Comparison of ENCODE assay signal across 13 mouse cellular contexts in the genomic region with DNA sequence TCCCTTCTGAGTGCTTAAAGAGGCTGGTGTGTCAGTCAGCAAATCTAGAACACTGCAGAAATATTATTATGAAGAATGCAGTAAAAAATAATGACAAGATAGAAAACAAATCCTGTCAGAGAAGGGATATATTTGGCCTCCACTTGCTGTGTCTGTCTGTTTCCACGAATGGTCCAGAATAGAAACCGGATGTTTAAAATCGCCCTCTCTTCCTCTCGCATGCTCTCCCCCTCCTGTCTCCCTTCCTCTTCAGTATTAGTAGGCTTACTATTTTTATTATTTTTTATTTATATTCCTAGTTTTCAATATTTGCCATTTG.
DNase-seq lines count a peak whose midpoint lies in the region; ATAC-seq lines count a peak whose summit lies in the region.
"Had no signal": no experiment of that assay in that cellular context is flagged by ENCODE, and none has a peak within 500 bp of the region (broad histone marks: within the 10 kb centered on the region; RNA-seq: fewer than 3 reads in every experiment).

No protein-coding gene starts in this region.

- no peak for ATAC-seq in lung, embryonic 15.5 days (ENCODE audit: borderline replicate concordance, extremely low read depth, low FRiP score, low TSS enrichment)
- ATAC-seq in forebrain, embryonic 15.5 days (replicated peaks) = no peak
- no peak for ATAC-seq in hindbrain, embryonic 12.5 days (ENCODE audit: low FRiP score)
- 0 out of 2 replicates have a peak, but pooled peaks have one; percentile 33 for ATAC-seq in midbrain, embryonic 15.5 days (replicated peaks)

- H3K27ac ChIP-seq in lung, embryonic 15.5 days = peak overlapping the region; percentile 53
- H3K27ac ChIP-seq in forebrain, embryonic 15.5 days (replicated peaks) = peak overlapping the region; percentile 67
- H3K27ac ChIP-seq in hindbrain, embryonic 12.5 days = peak overlapping the region; percentile 13
- H3K27ac ChIP-seq in midbrain, embryonic 15.5 days = peak overlapping the region; percentile 45; the same call in 1 of the 2 replicates
- H3K27ac ChIP-seq: limb, embryonic 13.5 days; neural tube, embryonic 12.5 days had no signal

- H3K4me2 ChIP-seq in lung, embryonic 15.5 days = no peak overlapping the region
- no peak overlapping the region for H3K4me2 ChIP-seq in forebrain, embryonic 15.5 days (replicated peaks)
- H3K4me2 ChIP-seq in hindbrain, embryonic 12.5 days (replicated peaks) = no peak overlapping the region
- no peak overlapping the region for H3K4me2 ChIP-seq in midbrain, embryonic 15.5 days
- H3K4me2 ChIP-seq: limb, embryonic 13.5 days; neural tube, embryonic 12.5 days had no signal

- no peak overlapping the region for H3K9ac ChIP-seq in lung, embryonic 15.5 days
- H3K9ac ChIP-seq in forebrain, embryonic 15.5 days (replicated peaks) = no peak overlapping the region
- H3K9ac ChIP-seq in hindbrain, embryonic 12.5 days = no peak overlapping the region
- H3K9ac ChIP-seq in midbrain, embryonic 15.5 days = no peak overlapping the region
- H3K9ac ChIP-seq: neural tube, embryonic 12.5 days had no signal

- H3K9me3 ChIP-seq in lung, embryonic 15.5 days = no peaks in the 10 kb centered on the region
- no peaks in the 10 kb centered on the region for H3K9me3 ChIP-seq in forebrain, embryonic 15.5 days
- no peaks in the 10 kb centered on the region for H3K9me3 ChIP-seq in hindbrain, embryonic 12.5 days (replicated peaks)
- no peaks in the 10 kb centered on the region for H3K9me3 ChIP-seq in midbrain, embryonic 15.5 days
- H3K9me3 ChIP-seq: G1E; limb, embryonic 13.5 days; neural tube, embryonic 12.5 days had no signal

- H3K36me3 ChIP-seq in lung, embryonic 15.5 days = no peaks in the 10 kb centered on the region
- H3K36me3 ChIP-seq in forebrain, embryonic 15.5 days = no peaks in the 10 kb centered on the region
- no peaks in the 10 kb centered on the region for H3K36me3 ChIP-seq in hindbrain, embryonic 12.5 days
- no peaks in the 10 kb centered on the region for H3K36me3 ChIP-seq in midbrain, embryonic 15.5 days (replicated peaks)
- H3K36me3 ChIP-seq: limb, embryonic 13.5 days; neural tube, embryonic 12.5 days had no signal

- WGBS in lung, embryonic 15.5 days = 64% methylated on average over 4 of the region's 4 CpGs
- WGBS in forebrain, embryonic 15.5 days = 84% methylated on average over 4 of the region's 4 CpGs
- 83% methylated on average over 4 of the region's 4 CpGs for WGBS in hindbrain, embryonic 12.5 days
- WGBS in midbrain, embryonic 15.5 days = 64% methylated on average over 4 of the region's 4 CpGs

- DNase-seq in lung, postnatal 10 days = no peak
- DNase-seq in urinary bladder, postnatal 4 days (ENCODE audit: low spot score in 2 of 2) = no peak
- DNase-seq in liver = no peak
- DNase-seq: adrenal gland, adult 2 months; cerebellum, adult 8-10 months; kidney, adult 8-10 months had no signal

- no peaks in the 10 kb centered on the region for H3K27me3 ChIP-seq in lung, embryonic 15.5 days
- H3K27me3 ChIP-seq in forebrain, embryonic 15.5 days = no peaks in the 10 kb centered on the region
- no peaks in the 10 kb centered on the region for H3K27me3 ChIP-seq in hindbrain, embryonic 12.5 days
- no peaks in the 10 kb centered on the region for H3K27me3 ChIP-seq in midbrain, embryonic 15.5 days (replicated peaks)
- H3K27me3 ChIP-seq: limb, embryonic 13.5 days; neural tube, embryonic 12.5 days had no signal

- H3K4me3 ChIP-seq in lung, embryonic 15.5 days = no peak overlapping the region
- H3K4me3 ChIP-seq in forebrain, embryonic 15.5 days = no peak overlapping the region
- H3K4me3 ChIP-seq in hindbrain, embryonic 12.5 days = no peak overlapping the region
- H3K4me3 ChIP-seq in midbrain, embryonic 15.5 days = no peak overlapping the region
- H3K4me3 ChIP-seq: limb, embryonic 13.5 days; neural tube, embryonic 12.5 days had no signal

- no peaks in the 10 kb centered on the region for H3K4me1 ChIP-seq in lung, embryonic 15.5 days
- peaks cover 18% of the 10 kb centered on the region for H3K4me1 ChIP-seq in forebrain, embryonic 15.5 days
- peaks cover 9% of the 10 kb centered on the region; the same call in 1 of the 2 replicates for H3K4me1 ChIP-seq in hindbrain, embryonic 12.5 days
- H3K4me1 ChIP-seq in midbrain, embryonic 15.5 days = peaks cover 9% of the 10 kb centered on the region
- H3K4me1 ChIP-seq: neural tube, embryonic 12.5 days had no signal

Comparison
In these comparisons a context has a peak if more than half of its experiments do, and no peak if none do; other contexts are left out.
1. H3K27ac ChIP-seq: peak in every context shown above with its lines; median percentile 67 in forebrain, embryonic 15.5 days; 53 in lung, embryonic 15.5 days; 45 in midbrain, embryonic 15.5 days; 13 in hindbrain, embryonic 12.5 days.